Mouse (Mus musculus): Measurements from ENCODE around the gene Dusp6.

Dusp6 gene

GRCm38 (mm10) chr10:99317057-99317456 lies 54.0 kb downstream of the Dusp6 start:
- DNase-seq (ENCODE audit: extremely low spot score, low spot score) = no peak

Data from neural tube, embryonic 10.5 days (tissue).